Mouse (Mus musculus) ES-E14 (cell line): ENCODE data around the gene Raver1.

ENCODE experiments used
- CHD2 ChIP-seq: IDR thresholded peaks from 2 replicates; pipeline ENCODE4 v1.6.1; 2014; ENCODE audit warnings: mild to moderate bottlenecking, low read depth, low read length, inconsistent platforms
- ZC3H11A ChIP-seq: IDR thresholded peaks from 2 replicates; pipeline ENCODE4 v1.6.1; 2012; ENCODE audit warnings: low read depth, mild to moderate bottlenecking, inconsistent platforms, low read length, borderline replicate concordance
- ZNF384 ChIP-seq: IDR thresholded peaks from 2 replicates; pipeline ENCODE4 v1.6.1; 2012; ENCODE audit warnings: low read depth, low read length, inconsistent platforms

GRCm38 (mm10) chr9:21081127-21081526 lies 10.7 kb downstream of the Raver1 start:
- TF ChIP-seq ZC3H11A (no peak), ZNF384 (no peak), CHD2 (no peak)
